Mouse (Mus musculus) limb, embryonic 15.5 days (tissue): Measurements from ENCODE around the gene Hist1h4m. TPM values are rescaled to one million over a fixed set of nuclear protein-coding genes. Genes with fewer than 3 reads are reported as not detected.

Source experiments
- microRNA-seq: library from miRNA; unstranded; fragments of <30 nt; microRNA quantifications from one replicate; pipeline ENCODE4, GENCODE M21; 2016
- polyA plus RNA-seq: library from polyadenylated mRNA; unstranded; fragments of >200 nt; fragmentation: Nextera tagmentation; extraction: Ambion mirVana; gene quantifications from 2 replicates; pipeline ENCODE4 v1.2.1, GENCODE M21; 2015

Gene Hist1h4m
- polyA plus RNA-seq, 1 experiment from 2014 or later = not detected

Small RNAs within 50 kb of the gene (microRNA-seq; reads per million reads assigned to microRNA genes)
- not detected for gene Gm19658
- not detected for gene Gm44346
- not detected for gene Gm44466

Other genes starting within 250 kb of the Hist1h4m start
- gene Olfr1364, start 230.0 kb upstream of the Hist1h4m start, polyA plus RNA-seq = not detected in 2 replicates
- not detected in 2 replicates for gene Olfr1362, start 197.7 kb upstream of the Hist1h4m start, polyA plus RNA-seq
- gene Olfr11, start 169.2 kb upstream of the Hist1h4m start, polyA plus RNA-seq = not detected in 2 replicates
- not detected in 2 replicates for gene Olfr1361, start 148.4 kb upstream of the Hist1h4m start, polyA plus RNA-seq
- not detected in 2 replicates for gene Olfr1360, start 134.3 kb upstream of the Hist1h4m start, polyA plus RNA-seq
- gene Olfr1359, start 113.6 kb upstream of the Hist1h4m start, polyA plus RNA-seq = not detected in 2 replicates
- 0.96 and 1.2 TPM in 2 replicates for gene Hist1h2bl, start 95.6 kb upstream of the Hist1h4m start, polyA plus RNA-seq
- 17.1 and 23.9 TPM in 2 replicates for gene Hist1h2ai, start 95.3 kb upstream of the Hist1h4m start, polyA plus RNA-seq
- gene Hist1h3h, start 94.1 kb upstream of the Hist1h4m start, polyA plus RNA-seq = 3.5 and 7.6 TPM in 2 replicates
- gene Hist1h2bm, start 89.7 kb upstream of the Hist1h4m start, polyA plus RNA-seq = 2.5 and 4.5 TPM in 2 replicates
- gene Hist1h4j, start 76.7 kb upstream of the Hist1h4m start, polyA plus RNA-seq = 1.1 and 1.2 TPM in 2 replicates
- 4.1 TPM in 1 of 2 replicates, not detected in the other for gene Hist1h4k, start 61.2 kb upstream of the Hist1h4m start, polyA plus RNA-seq
- 11.6 and 26.1 TPM in 2 replicates for gene Hist1h2ak, start 57.9 kb upstream of the Hist1h4m start, polyA plus RNA-seq
- gene Hist1h2bn, start 57.6 kb upstream of the Hist1h4m start, polyA plus RNA-seq = 4.2 TPM in 1 of 2 replicates, not detected in the other
- 21.1 and 23.5 TPM in 2 replicates for gene Hist1h1b, start 31.1 kb upstream of the Hist1h4m start, polyA plus RNA-seq
- 81.7 and 109 TPM in 2 replicates for gene Hist1h3i, start 28.4 kb upstream of the Hist1h4m start, polyA plus RNA-seq
- gene Hist1h2an, start 24.5 kb upstream of the Hist1h4m start, polyA plus RNA-seq = 3.5 and 4.6 TPM in 2 replicates
- gene Hist1h2bp, start 24.3 kb upstream of the Hist1h4m start, polyA plus RNA-seq = 1.00 TPM in 1 of 2 replicates, not detected in the other
- 11.7 and 18.0 TPM in 2 replicates for gene Hist1h2bq, start 1.5 kb upstream of the Hist1h4m start, polyA plus RNA-seq
- 1.9 TPM in 1 of 2 replicates, not detected in the other for gene Hist1h2ao, start 1.3 kb upstream of the Hist1h4m start, polyA plus RNA-seq
- 9.4 and 12.8 TPM in 2 replicates for gene Hist1h4n, start 20.4 kb downstream of the Hist1h4m start, polyA plus RNA-seq
- 2,482 and 2,904 TPM in 2 replicates for gene Hist1h2ap, start 21.8 kb downstream of the Hist1h4m start, polyA plus RNA-seq
- 12.5 and 17.9 TPM in 2 replicates for gene Hist1h2br, start 22.0 kb downstream of the Hist1h4m start, polyA plus RNA-seq
- 7.8 and 8.8 TPM in 2 replicates for gene Zfp184, start 133.3 kb downstream of the Hist1h4m start, polyA plus RNA-seq
- gene Pom121l2, start 169.4 kb downstream of the Hist1h4m start, polyA plus RNA-seq = 0.15 and 0.20 TPM in 2 replicates
- 1.2 and 1.3 TPM in 2 replicates for gene Prss16, start 198.0 kb downstream of the Hist1h4m start, polyA plus RNA-seq
- 4.7 and 7.2 TPM in 2 replicates for gene Hist1h2ah, start 223.8 kb downstream of the Hist1h4m start, polyA plus RNA-seq
- gene Hist1h2bk, start 224.1 kb downstream of the Hist1h4m start, polyA plus RNA-seq = 4.2 and 6.2 TPM in 2 replicates
- gene Hist1h4i, start 229.6 kb downstream of the Hist1h4m start, polyA plus RNA-seq = 15.8 and 18.4 TPM in 2 replicates
- 32.9 and 36.9 TPM in 2 replicates for gene Hist1h2ag, start 231.2 kb downstream of the Hist1h4m start, polyA plus RNA-seq
- gene Hist1h2bj, start 231.5 kb downstream of the Hist1h4m start, polyA plus RNA-seq = 6.8 and 8.1 TPM in 2 replicates